8 mouse cellular contexts compared by ENCODE assay signal in the genomic region with DNA sequence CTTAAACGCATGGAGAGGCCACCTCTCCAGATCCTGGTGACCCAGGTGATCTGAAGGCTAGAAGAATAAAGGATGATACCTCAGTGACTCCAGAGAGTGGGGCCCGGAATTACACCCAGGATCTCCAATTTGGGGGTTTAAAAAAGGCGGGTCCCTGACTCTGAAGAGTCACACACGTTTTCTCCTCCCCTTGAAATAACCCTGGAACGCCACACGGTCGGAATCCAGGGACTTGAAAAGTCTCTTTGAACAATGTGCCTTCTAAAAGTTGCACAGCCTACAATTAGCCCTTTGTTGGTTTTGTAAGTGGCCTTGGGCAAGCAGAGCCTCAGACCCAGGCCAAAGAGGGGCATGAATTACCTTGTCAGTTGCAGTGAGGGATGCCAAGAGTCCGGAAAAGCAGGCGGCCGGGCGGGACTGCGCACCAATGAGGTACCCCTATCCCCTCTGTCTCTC. TPM values are rescaled to one million over a fixed set of nuclear protein-coding genes. Genes with fewer than 3 reads are reported as not detected.
DNase-seq lines count a peak whose midpoint lies in the region; ATAC-seq and TF ChIP-seq lines count a peak whose summit lies in the region.

No protein-coding gene starts in this region.

- peak overlapping the region; percentile 96 for H3K27ac ChIP-seq in heart, embryonic 11.5 days (ENCODE audit: low read depth, low read length)
- no peak overlapping the region for H3K27ac ChIP-seq in ES-E14 (ENCODE audit: insufficient read depth, low read depth, low read length, poor library complexity, severe bottlenecking)
- no peak overlapping the region for H3K27ac ChIP-seq in forebrain, embryonic 16.5 days (ENCODE audit: low read length)
- H3K27ac ChIP-seq in liver, postnatal 0 days (ENCODE audit: low read depth), result peak overlapping the region; percentile 99

- H3K9me3 ChIP-seq in heart, embryonic 11.5 days (replicated peaks; ENCODE audit: control insufficient read depth, low read length), result no peaks in the 10 kb centered on the region
- H3K9me3 ChIP-seq in ES-E14 (ENCODE audit: control insufficient read depth, insufficient read depth, low read depth, low read length), result no peaks in the 10 kb centered on the region
- H3K9me3 ChIP-seq in forebrain, embryonic 16.5 days (ENCODE audit: control insufficient read depth, low read length), result no peaks in the 10 kb centered on the region
- no peaks in the 10 kb centered on the region for H3K9me3 ChIP-seq in liver, postnatal 0 days (ENCODE audit: low read length)

- TF ChIP-seq CTCF in liver, postnatal 0 days (IDR thresholded peaks at IDR 0.05; ENCODE audit: low read depth), result no peak

- H3K4me1 ChIP-seq in heart, embryonic 11.5 days (ENCODE audit: control insufficient read depth, insufficient read depth, low read length), result peaks cover 15% of the 10 kb centered on the region
- H3K4me1 ChIP-seq in ES-E14 (ENCODE audit: control insufficient read depth in 2 of 2, insufficient read depth in 2 of 2, low read length in 2 of 2, poor library complexity in 1 of 2), result peaks cover 0 to 8% of the 10 kb centered on the region in 2 experiments; a peak in 1 of 4 replicates
- H3K4me1 ChIP-seq in forebrain, embryonic 16.5 days (replicated peaks; ENCODE audit: control insufficient read depth, insufficient read depth, low read length), result peaks cover 24% of the 10 kb centered on the region
- H3K4me1 ChIP-seq in liver, postnatal 0 days (ENCODE audit: insufficient read depth), result peaks cover 14% of the 10 kb centered on the region

- no peaks in the 10 kb centered on the region for H3K27me3 ChIP-seq in heart, embryonic 11.5 days (ENCODE audit: control insufficient read depth, insufficient read depth, low read length)
- H3K27me3 ChIP-seq in forebrain, embryonic 16.5 days (replicated peaks; ENCODE audit: control insufficient read depth, insufficient read depth, low read length), result no peaks in the 10 kb centered on the region
- no peaks in the 10 kb centered on the region for H3K27me3 ChIP-seq in liver, postnatal 0 days (ENCODE audit: insufficient read depth, low read length)

- H3K4me3 ChIP-seq in heart, embryonic 11.5 days (ENCODE audit: low read depth, low read length), result peak overlapping the region; percentile 77
- peak overlapping the region; percentile 88 to 95 for H3K4me3 ChIP-seq in ES-E14 (ENCODE audit: insufficient read depth in 1 of 2, low read depth in 1 of 2, low read length in 2 of 2, poor library complexity in 1 of 2, severe bottlenecking in 1 of 2)
- peak overlapping the region; percentile 81 for H3K4me3 ChIP-seq in forebrain, embryonic 16.5 days (replicated peaks; ENCODE audit: low read length)
- peak overlapping the region; percentile 82 for H3K4me3 ChIP-seq in liver, postnatal 0 days (ENCODE audit: low read depth, low read length)

- in situ Hi-C loops in ES-E14 (cut with MboI; ENCODE audit: low sequenced_read_pairs in 2 of 2, unreplicated experiment in 2 of 2), result no loop called here

- H3K9ac ChIP-seq in heart, embryonic 11.5 days (ENCODE audit: low read depth, low read length), result peak overlapping the region; percentile 91
- peak overlapping the region; percentile 91 for H3K9ac ChIP-seq in ES-E14 (ENCODE audit: insufficient read depth, low read depth, low read length, poor library complexity, severe bottlenecking)
- H3K9ac ChIP-seq in forebrain, embryonic 16.5 days (replicated peaks; ENCODE audit: low read depth, low read length), result peak overlapping the region; percentile 74
- H3K9ac ChIP-seq in liver, postnatal 0 days (replicated peaks), result peak overlapping the region; percentile 84

- peak overlapping the region; percentile 89 for H3K4me2 ChIP-seq in heart, embryonic 11.5 days
- H3K4me2 ChIP-seq in forebrain, embryonic 16.5 days (ENCODE audit: low read length), result peak overlapping the region; percentile 83
- H3K4me2 ChIP-seq in liver, postnatal 0 days (ENCODE audit: low read depth, low read length), result peak overlapping the region; percentile 90

- intact Hi-C loops in heart, postnatal 10 days (cut with DNase I), result loop anchor here (2.0 to 5.0 kb wide), 5 partner anchors 53 to 177 kb away; no protein-coding TSS in a partner anchor

- H3K36me3 ChIP-seq in heart, embryonic 11.5 days (ENCODE audit: control insufficient read depth, insufficient read depth, low read length), result no peaks in the 10 kb centered on the region
- H3K36me3 ChIP-seq in ES-E14 (ENCODE audit: control insufficient read depth, insufficient read depth, low read length, poor library complexity, severe bottlenecking), result no peaks in the 10 kb centered on the region
- no peaks in the 10 kb centered on the region for H3K36me3 ChIP-seq in forebrain, embryonic 16.5 days (ENCODE audit: control insufficient read depth, insufficient read depth)
- no peaks in the 10 kb centered on the region for H3K36me3 ChIP-seq in liver, postnatal 0 days (replicated peaks; ENCODE audit: insufficient read depth, low read length)

- ATAC-seq in heart, embryonic 11.5 days (replicated peaks; ENCODE audit: insufficient number of reproducible peaks, low FRiP score, low TSS enrichment), result no peak
- no peak for ATAC-seq in forebrain, embryonic 16.5 days
- no peak for ATAC-seq in liver, postnatal 0 days

- under 1% methylated on average over 12 of the region's 12 CpGs for WGBS in heart, embryonic 11.5 days (ENCODE audit: insufficient replicate concordance)
- 0% methylated on average over 12 of the region's 12 CpGs for WGBS in forebrain, embryonic 16.5 days
- 0% methylated on average over 12 of the region's 12 CpGs for WGBS in liver, postnatal 0 days (ENCODE audit: insufficient replicate concordance)

- TF ChIP-seq EP300 in liver, postnatal 0 days (IDR thresholded peaks at IDR 0.05; ENCODE audit: low read depth), result no peak

- no peak for DNase-seq in heart, postnatal 10 days
- DNase-seq in ES-E14 (ENCODE audit: low read depth, low spot score), result no peak
- no peak for DNase-seq in liver, postnatal 0 days
- DNase-seq in urinary bladder, adult 2 months (ENCODE audit: low spot score), result no peak
- DNase-seq in spleen, postnatal 36 days (ENCODE audit: low spot score in 2 of 2), result no peak
- DNase-seq in layer of hippocampus, adult 9-10 months (ENCODE audit: low spot score), result no peak

TF ChIP-seq in ES-E14, 5 proteins besides CTCF, POLR2A, EP300 and RAD21:
- TF ChIP-seq MAFK (IDR thresholded peaks at IDR 0.05; ENCODE audit: insufficient read depth, low read depth, low read length) (no peak), CHD2 (IDR thresholded peaks at IDR 0.05; ENCODE audit: low read depth, low read length) (no peak), ZNF384 (IDR thresholded peaks at IDR 0.05; ENCODE audit: low read depth, low read length) (no peak), ZC3H11A (IDR thresholded peaks at IDR 0.05; ENCODE audit: borderline replicate concordance, low read depth, low read length) (no peak), HCFC1 (IDR thresholded peaks at IDR 0.05; ENCODE audit: borderline replicate concordance, insufficient read depth, low read length) (no peak)

RNA-seq across cellular contexts. Expression of a gene that starts 1.4 kb away (rescaled TPM):
- polyA plus RNA-seq in heart, embryonic 11.5 days (2014; fragmentation: Nextera tagmentation; extraction: Ambion mirVana), result 47.3 and 68.5 TPM in 2 replicates
- total RNA-seq in heart, postnatal 10 days (2021), result 10 to 100 TPM; 77.6 to 80.3 TPM
- total RNA-seq in ES-E14 (2012; rRNA removed), result 66.9 and 91.8 TPM in 2 replicates
- polyA plus RNA-seq in forebrain, embryonic 16.5 days (2015; fragmentation: Nextera tagmentation; extraction: Ambion mirVana), result 18.8 and 20.3 TPM in 2 replicates
- polyA plus RNA-seq in liver, postnatal 0 days (2015; fragmentation: Nextera tagmentation; extraction: Ambion mirVana), result 8.0 and 9.7 TPM in 2 replicates
- 41.1 and 53.0 TPM in 2 replicates for polyA plus RNA-seq in urinary bladder, adult 2 months (2012; rRNA removed)

Comparison
In these comparisons a context has a peak if more than half of its experiments do, and no peak if none do; other contexts are left out.
1. H3K27ac ChIP-seq: peak in heart, embryonic 11.5 days (single experiment) and liver, postnatal 0 days (single experiment); none in ES-E14 (single experiment) and forebrain, embryonic 16.5 days (single experiment).
2. Peak in every context shown above with its lines, with median percentiles within 50 percentile points of each other: H3K4me2 ChIP-seq, H3K4me3 ChIP-seq and H3K9ac ChIP-seq.